In the genomic region with DNA sequence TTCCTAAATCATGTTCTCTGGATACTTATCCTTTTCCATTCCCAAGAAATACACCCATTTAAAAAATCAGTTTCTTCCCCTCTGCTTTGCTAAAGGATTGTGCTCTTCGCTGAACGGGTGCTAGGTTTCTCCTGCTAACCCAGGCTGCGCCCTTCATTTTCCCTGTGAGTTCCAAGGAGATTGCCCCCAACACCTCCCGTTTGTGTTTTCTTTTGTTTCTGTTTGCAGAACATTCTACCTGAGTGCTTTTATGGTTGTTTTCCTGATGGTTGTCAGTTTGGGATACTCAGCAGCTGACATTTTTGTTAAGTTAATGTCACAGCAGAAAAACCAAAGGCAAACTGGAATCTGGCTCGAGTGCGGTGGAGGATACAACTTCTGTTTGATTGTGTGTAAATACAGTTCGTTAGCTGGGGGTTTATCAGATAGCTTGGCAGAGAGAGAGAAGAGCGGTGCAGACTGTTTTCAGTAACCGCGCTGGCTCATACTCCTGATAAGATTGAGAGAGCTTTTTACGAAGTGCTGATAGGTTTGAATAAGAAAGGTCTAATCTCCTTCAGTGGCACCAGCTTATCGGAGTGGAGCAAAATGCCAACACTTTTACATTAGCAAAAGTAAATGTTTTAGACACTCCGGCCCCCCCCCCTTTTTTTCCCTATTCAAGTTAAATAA, we compare ENCODE assay signal across 16 mouse cellular contexts.
DNase-seq lines count a peak whose midpoint lies in the region; ATAC-seq and TF ChIP-seq lines count a peak whose summit lies in the region.
"Had no signal": no experiment of that assay in that cellular context is flagged by ENCODE, and none has a peak within 500 bp of the region (broad histone marks: within the 10 kb centered on the region; RNA-seq: fewer than 3 reads in every experiment).

No protein-coding gene starts in this region.

- DNase-seq in heart, embryonic 10.5 days (ENCODE audit: low spot score): no peak
- DNase-seq in heart, postnatal 25 days (ENCODE audit: low spot score): no peak
- DNase-seq in hindbrain, embryonic 10.5 days (ENCODE audit: low spot score): no peak
- DNase-seq in lung, postnatal 0 days (ENCODE audit: low spot score): no peak
- DNase-seq in lung, postnatal 25 days (ENCODE audit: low spot score): no peak
- no peak for DNase-seq in midbrain, postnatal 0 days (ENCODE audit: low spot score)
- DNase-seq: cerebellum, postnatal 14 days; gastrocnemius, postnatal 10 days; kidney, postnatal 4 days; lung, adult 18-20 months; retina, postnatal 1 day had no signal

- no peaks in the 10 kb centered on the region for H3K27me3 ChIP-seq in heart, embryonic 10.5 days (ENCODE audit: insufficient read depth, poor library complexity, severe bottlenecking)
- H3K27me3 ChIP-seq in hindbrain, embryonic 13.5 days: no peaks in the 10 kb centered on the region
- H3K27me3 ChIP-seq in hindbrain, embryonic 10.5 days (ENCODE audit: insufficient read depth, poor library complexity, severe bottlenecking): no peaks in the 10 kb centered on the region
- H3K27me3 ChIP-seq in lung, postnatal 0 days (replicated peaks; ENCODE audit: insufficient read depth, low read length): no peaks in the 10 kb centered on the region
- H3K27me3 ChIP-seq in stomach, embryonic 15.5 days (replicated peaks): no peaks in the 10 kb centered on the region
- H3K27me3 ChIP-seq in midbrain, postnatal 0 days (ENCODE audit: insufficient read depth, low read length): no peaks in the 10 kb centered on the region
- H3K27me3 ChIP-seq: forebrain, embryonic 12.5 days; hindbrain, embryonic 15.5 days had no signal

- no peak for TF ChIP-seq CTCF in lung, postnatal 0 days (IDR thresholded peaks at IDR 0.05)
- no peak for TF ChIP-seq CTCF in midbrain, postnatal 0 days (IDR thresholded peaks at IDR 0.05)

- no peak for TF ChIP-seq EP300 in lung, postnatal 0 days (IDR thresholded peaks at IDR 0.05)

- peak overlapping the region; percentile 78 for H3K27ac ChIP-seq in heart, embryonic 10.5 days
- no peak overlapping the region for H3K27ac ChIP-seq in hindbrain, embryonic 13.5 days
- H3K27ac ChIP-seq in hindbrain, embryonic 10.5 days: no peak overlapping the region
- no peak overlapping the region for H3K27ac ChIP-seq in lung, postnatal 0 days (ENCODE audit: low read length)
- H3K27ac ChIP-seq in stomach, embryonic 15.5 days: no peak overlapping the region
- no peak overlapping the region for H3K27ac ChIP-seq in midbrain, postnatal 0 days (ENCODE audit: low read depth, low read length)
- H3K27ac ChIP-seq: forebrain, embryonic 12.5 days; hindbrain, embryonic 15.5 days; limb, embryonic 13.5 days had no signal

- ATAC-seq in hindbrain, embryonic 13.5 days (ENCODE audit: low FRiP score): no peak
- no peak for ATAC-seq in lung, postnatal 0 days
- ATAC-seq in stomach, embryonic 15.5 days (ENCODE audit: insufficient read depth, low FRiP score, low read depth): peak; percentile 82
- no peak for ATAC-seq in midbrain, postnatal 0 days (ENCODE audit: low FRiP score)

- H3K9me3 ChIP-seq in heart, embryonic 10.5 days: no peaks in the 10 kb centered on the region
- no peaks in the 10 kb centered on the region for H3K9me3 ChIP-seq in hindbrain, embryonic 13.5 days
- H3K9me3 ChIP-seq in hindbrain, embryonic 10.5 days: no peaks in the 10 kb centered on the region
- no peaks in the 10 kb centered on the region for H3K9me3 ChIP-seq in lung, postnatal 0 days (ENCODE audit: low read length)
- no peaks in the 10 kb centered on the region for H3K9me3 ChIP-seq in stomach, embryonic 15.5 days
- H3K9me3 ChIP-seq in midbrain, postnatal 0 days (ENCODE audit: low read length): no peaks in the 10 kb centered on the region
- H3K9me3 ChIP-seq: forebrain, embryonic 12.5 days; hindbrain, embryonic 15.5 days; limb, embryonic 13.5 days had no signal

- peaks cover 43% of the 10 kb centered on the region for H3K4me1 ChIP-seq in heart, embryonic 10.5 days
- H3K4me1 ChIP-seq in hindbrain, embryonic 13.5 days (replicated peaks): peaks cover 10% of the 10 kb centered on the region; the same call in 1 of the 2 replicates
- no peaks in the 10 kb centered on the region for H3K4me1 ChIP-seq in hindbrain, embryonic 10.5 days (replicated peaks)
- no peaks in the 10 kb centered on the region for H3K4me1 ChIP-seq in lung, postnatal 0 days (ENCODE audit: insufficient read depth, low read depth, low read length)
- H3K4me1 ChIP-seq in stomach, embryonic 15.5 days: no peaks in the 10 kb centered on the region
- H3K4me1 ChIP-seq in midbrain, postnatal 0 days (ENCODE audit: insufficient read depth, low read length): no peaks in the 10 kb centered on the region
- H3K4me1 ChIP-seq: hindbrain, embryonic 15.5 days had no signal

- intact Hi-C loops in heart, postnatal 25 days (cut with DNase I): no loop called here

- 0 out of 2 replicates have a peak overlapping the region, but pooled peaks have one; percentile 18 for H3K4me2 ChIP-seq in hindbrain, embryonic 13.5 days
- H3K4me2 ChIP-seq in lung, postnatal 0 days (replicated peaks; ENCODE audit: low read depth, low read length): peak overlapping the region; percentile 32; the same call in 1 of the 2 replicates
- peak overlapping the region; percentile 16; the same call in 1 of the 2 replicates for H3K4me2 ChIP-seq in stomach, embryonic 15.5 days
- H3K4me2 ChIP-seq in midbrain, postnatal 0 days (ENCODE audit: low read depth, low read length, poor library complexity, severe bottlenecking): no peak overlapping the region
- H3K4me2 ChIP-seq: forebrain, embryonic 12.5 days; hindbrain, embryonic 15.5 days; limb, embryonic 13.5 days had no signal

- no peak overlapping the region for H3K9ac ChIP-seq in hindbrain, embryonic 13.5 days
- H3K9ac ChIP-seq in lung, postnatal 0 days (replicated peaks; ENCODE audit: low read depth): no peak overlapping the region
- H3K9ac ChIP-seq in stomach, embryonic 15.5 days: no peak overlapping the region
- no peak overlapping the region for H3K9ac ChIP-seq in midbrain, postnatal 0 days (replicated peaks; ENCODE audit: low read length, poor library complexity, severe bottlenecking)
- H3K9ac ChIP-seq: forebrain, embryonic 12.5 days; hindbrain, embryonic 15.5 days; limb, embryonic 13.5 days had no signal

- H3K36me3 ChIP-seq in heart, embryonic 10.5 days: no peaks in the 10 kb centered on the region
- H3K36me3 ChIP-seq in hindbrain, embryonic 13.5 days: no peaks in the 10 kb centered on the region
- no peaks in the 10 kb centered on the region for H3K36me3 ChIP-seq in hindbrain, embryonic 10.5 days
- no peaks in the 10 kb centered on the region for H3K36me3 ChIP-seq in lung, postnatal 0 days (ENCODE audit: insufficient read depth, low read length)
- H3K36me3 ChIP-seq in stomach, embryonic 15.5 days: no peaks in the 10 kb centered on the region
- no peaks in the 10 kb centered on the region for H3K36me3 ChIP-seq in midbrain, postnatal 0 days (ENCODE audit: insufficient read depth, low read length)
- H3K36me3 ChIP-seq: forebrain, embryonic 12.5 days; hindbrain, embryonic 15.5 days; limb, embryonic 13.5 days had no signal

- 18% methylated on average over 13 of the region's 13 CpGs for WGBS in heart, embryonic 10.5 days
- 80% methylated on average over 13 of the region's 13 CpGs for WGBS in hindbrain, embryonic 13.5 days
- 87% methylated on average over 13 of the region's 13 CpGs for WGBS in hindbrain, embryonic 10.5 days
- 25% methylated on average over 13 of the region's 13 CpGs for WGBS in lung, postnatal 0 days
- 43% methylated on average over 13 of the region's 13 CpGs for WGBS in stomach, embryonic 15.5 days
- WGBS in midbrain, postnatal 0 days: 74% methylated on average over 13 of the region's 13 CpGs

- peak overlapping the region; percentile 48 for H3K4me3 ChIP-seq in heart, embryonic 10.5 days
- no peak overlapping the region for H3K4me3 ChIP-seq in hindbrain, embryonic 13.5 days
- H3K4me3 ChIP-seq in hindbrain, embryonic 10.5 days: no peak overlapping the region
- H3K4me3 ChIP-seq in lung, postnatal 0 days (ENCODE audit: low read depth, low read length): peak overlapping the region; percentile 8; the same call in 1 of the 2 replicates
- no peak overlapping the region for H3K4me3 ChIP-seq in stomach, embryonic 15.5 days (replicated peaks)
- H3K4me3 ChIP-seq in midbrain, postnatal 0 days (ENCODE audit: low read depth, low read length): no peak overlapping the region
- H3K4me3 ChIP-seq: forebrain, embryonic 12.5 days; hindbrain, embryonic 15.5 days; limb, embryonic 13.5 days had no signal

Comparison
In these comparisons a context has a peak if more than half of its experiments do, and no peak if none do; other contexts are left out.
1. H3K4me3 ChIP-seq: peak in heart, embryonic 10.5 days (single experiment) and lung, postnatal 0 days (single experiment); none in hindbrain, embryonic 13.5 days (single experiment), hindbrain, embryonic 10.5 days (single experiment), stomach, embryonic 15.5 days (single experiment) and midbrain, postnatal 0 days (single experiment).